Mouse (Mus musculus) liver, postnatal 0 days (tissue): ENCODE results near the gene Ptges2. TPM values are rescaled to one million over a fixed set of nuclear protein-coding genes. Genes with fewer than 3 reads are reported as not detected.

Experiments
- ATAC-seq: fragments of 200-750 bp; cut with Nextera tagmentation; 2 replicates; pipeline ENCODE4 v1.8.0; 2017; ENCODE audit warnings: mild to moderate bottlenecking, moderate library complexity
- DNase-seq: peaks from one replicate; pipeline ENCODE4 v3.0.0-alpha.2; 2016
- H3K27ac ChIP-seq: fragments of 300-500 bp; sonication (generic); 2 replicates; pipeline ENCODE4 v1.5.1; 2014; ENCODE audit warnings: antibody characterized with exemption, moderate library complexity, mild to moderate bottlenecking, low read depth
- H3K27me3 ChIP-seq: fragments of 300-500 bp; sonication (generic); 2 replicates; pipeline ENCODE4 v1.6.1; 2014; ENCODE audit warnings: low read length, control low read depth, mixed read lengths; ENCODE audit not compliant: insufficient read depth
- H3K36me3 ChIP-seq: fragments of 300-500 bp; sonication (generic); replicated peaks from 2 replicates; pipeline ENCODE4 v1.6.1; 2014; ENCODE audit warnings: mild to moderate bottlenecking, control low read depth, low read length, moderate library complexity, mixed read lengths; ENCODE audit not compliant: insufficient read depth
- H3K4me1 ChIP-seq: fragments of 300-500 bp; sonication (generic); 2 replicates; pipeline ENCODE4 v1.6.1; 2014; ENCODE audit warnings: antibody characterized with exemption, mild to moderate bottlenecking, control low read depth; ENCODE audit not compliant: insufficient read depth
- H3K4me2 ChIP-seq: fragments of 300-500 bp; sonication (generic); 2 replicates; pipeline ENCODE4 v1.6.1; 2014; ENCODE audit warnings: low read depth, mild to moderate bottlenecking, low read length, moderate library complexity, mixed read lengths
- H3K4me3 ChIP-seq: fragments of 300-500 bp; sonication (generic); 2 replicates; pipeline ENCODE4 v1.5.1; 2014; ENCODE audit warnings: low read depth, low read length
- H3K9ac ChIP-seq: fragments of 300-500 bp; sonication (generic); replicated peaks from 2 replicates; pipeline ENCODE4 v1.6.1; 2014; ENCODE audit warnings: mild to moderate bottlenecking, moderate library complexity
- H3K9me3 ChIP-seq: fragments of 300-500 bp; sonication (generic); 2 replicates; pipeline ENCODE4 v1.6.1; 2016; ENCODE audit warnings: mild to moderate bottlenecking, control low read depth, low read length, mixed read lengths
- CTCF ChIP-seq: sonication (generic); IDR thresholded peaks from 2 replicates; pipeline ENCODE4 v1.5.1; 2016; ENCODE audit warnings: antibody characterized with exemption, low read depth
- EP300 ChIP-seq: IDR thresholded peaks from 2 replicates; pipeline ENCODE4 v1.6.1; 2016; ENCODE audit warnings: antibody characterized with exemption, low read depth, mild to moderate bottlenecking
- WGBS: fragments of 180-500 bp; shearing (Covaris S2); extraction: QIAGEN DNeasy Blood & Tissue Kit; methylation state at CpG from one replicate; pipeline ENCODE4 v1.1.7; 2014; ENCODE audit not compliant: insufficient replicate concordance; 5-methylcytosine and 5-hydroxymethylcytosine counted together
- polyA plus RNA-seq: library from polyadenylated mRNA; unstranded; fragments of >200 nt; fragmentation: Nextera tagmentation; extraction: Ambion mirVana; gene quantifications from 2 replicates; pipeline ENCODE4 v1.2.1, GENCODE M21; 2015

Ptges2 gene
- polyA plus RNA-seq, 1 experiment from 2014 or later = 13.8 TPM

- Histone ChIP-seq H3K27ac (peak overlapping the region; percentile 55; the same call in 1 of the 2 replicates), H3K27me3 (no peaks in the 10 kb centered on the region), H3K4me2 (no peak overlapping the region), H3K4me1 (peaks cover 47% of the 10 kb centered on the region), H3K9me3 (no peaks in the 10 kb centered on the region), H3K9ac (no peak overlapping the region), H3K36me3 (peaks cover 7% of the 10 kb centered on the region; the same call in 1 of the 2 replicates), H3K4me3 (no peak overlapping the region)
- no peak for DNase-seq
- WGBS = 58% methylated on average over 2 of the region's 2 CpGs
- TF ChIP-seq EP300 (no peak), CTCF (no peak)
- no peak for ATAC-seq
Observed at GRCm38 (mm10) chr2:32440164-32440563, 44.5 kb downstream of the Ptges2 start.

- no peak overlapping the region; the same call in 1 of the 2 replicates for H3K9ac ChIP-seq
- no peaks in the 10 kb centered on the region for H3K9me3 ChIP-seq
- 56% methylated on average over 1 of the region's 1 CpGs for WGBS
- H3K4me3 ChIP-seq = no peak overlapping the region
- H3K27ac ChIP-seq = peak overlapping the region; percentile 55
- peaks cover 50% of the 10 kb centered on the region for H3K4me1 ChIP-seq
- ATAC-seq (peak; percentile 70), DNase-seq (no peak)
- H3K36me3 ChIP-seq = peaks cover 9% of the 10 kb centered on the region; the same call in 1 of the 2 replicates
- H3K27me3 ChIP-seq = no peaks in the 10 kb centered on the region
- H3K4me2 ChIP-seq = no peak overlapping the region
- no peak for TF ChIP-seq EP300
- TF ChIP-seq CTCF = no peak
Observed at GRCm38 (mm10) chr2:32440632-32441031, 44.9 kb downstream of the Ptges2 start.

- no peak for TF ChIP-seq EP300
- no peak for TF ChIP-seq CTCF
- no peak overlapping the region for H3K4me2 ChIP-seq
- H3K27ac ChIP-seq = 0 out of 2 replicates have a peak overlapping the region, but pooled peaks have one; percentile 9
- H3K9me3 ChIP-seq = no peaks in the 10 kb centered on the region
- ATAC-seq (no peak), DNase-seq (no peak)
- no peak overlapping the region for H3K9ac ChIP-seq
- no peaks in the 10 kb centered on the region for H3K27me3 ChIP-seq
- H3K36me3 ChIP-seq = peaks cover 12% of the 10 kb centered on the region; the same call in 1 of the 2 replicates
- H3K4me1 ChIP-seq = peaks cover 49% of the 10 kb centered on the region
- no peak overlapping the region for H3K4me3 ChIP-seq
- 91% methylated on average over 2 of the region's 2 CpGs for WGBS
Observed at GRCm38 (mm10) chr2:32441550-32441949, 45.9 kb downstream of the Ptges2 start.

DNA sequence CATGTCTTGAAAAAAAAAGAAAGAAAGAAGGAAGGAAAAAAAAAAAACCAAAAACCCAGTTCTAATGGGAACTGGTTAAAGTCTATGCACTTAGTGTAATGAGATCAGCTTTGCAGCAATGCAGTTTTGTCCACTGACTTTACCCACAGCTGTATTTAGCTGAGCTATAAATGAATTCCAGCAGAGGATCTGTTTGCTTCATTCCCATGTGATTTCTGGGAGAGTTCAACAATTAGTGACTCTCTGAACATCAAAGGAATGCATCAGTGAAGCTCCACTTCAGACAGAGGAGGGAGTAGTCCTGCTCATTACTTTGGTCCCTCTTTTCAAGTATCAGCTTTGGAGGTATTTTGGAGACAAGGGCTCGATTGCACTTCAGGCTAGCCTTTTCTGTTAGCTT is 49.8 kb downstream of the Ptges2 start:
- H3K27me3 ChIP-seq = no peaks in the 10 kb centered on the region
- H3K27ac ChIP-seq = no peak overlapping the region
- no peak overlapping the region for H3K4me3 ChIP-seq
- peaks cover 59% of the 10 kb centered on the region for H3K4me1 ChIP-seq
- WGBS = 57% methylated on average over 1 of the region's 1 CpGs
- H3K9me3 ChIP-seq = no peaks in the 10 kb centered on the region
- no peak overlapping the region for H3K4me2 ChIP-seq
- TF ChIP-seq EP300 = no peak
- no peak for TF ChIP-seq CTCF
- DNase-seq (no peak), ATAC-seq (no peak)
- H3K9ac ChIP-seq = no peak overlapping the region
- peaks cover 12% of the 10 kb centered on the region; the same call in 1 of the 2 replicates for H3K36me3 ChIP-seq

DNA sequence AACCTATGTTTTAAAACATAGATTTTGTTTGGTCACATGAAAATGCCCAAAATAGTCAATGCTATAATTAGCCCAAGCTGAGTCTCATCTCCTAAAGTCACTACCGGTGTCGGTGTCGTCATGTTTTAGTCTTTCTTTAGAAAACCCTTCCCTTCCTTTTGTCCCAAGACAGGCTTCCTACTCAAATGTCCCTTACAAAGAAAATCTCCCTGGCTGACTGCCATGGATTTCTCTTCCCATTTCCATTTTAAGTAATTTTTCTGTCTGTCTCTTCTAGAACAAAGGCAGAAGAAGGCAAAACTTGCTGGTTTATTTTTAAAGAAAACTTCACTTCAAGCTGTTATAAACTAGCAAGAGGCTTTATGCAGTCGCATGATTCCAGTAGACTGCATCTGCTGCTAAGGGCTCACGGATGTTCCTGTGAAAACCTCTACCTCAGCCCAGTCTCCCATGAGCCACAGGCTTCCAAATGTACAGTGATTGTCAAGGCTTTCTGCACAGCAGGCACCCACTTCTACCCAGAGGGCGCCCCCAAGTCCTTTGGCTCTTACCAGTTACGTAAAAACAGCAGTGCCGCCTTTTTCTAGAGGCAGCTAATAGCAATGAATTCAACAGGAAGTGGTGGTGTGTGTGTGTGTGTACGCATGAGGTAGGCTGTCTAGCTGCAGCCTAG is 51.7 kb downstream of the Ptges2 start:
- TF ChIP-seq CTCF (peak; percentile 22; the same call in 1 of the 2 replicates), EP300 (peak; percentile 14; the same call in 1 of the 2 replicates)
- Histone ChIP-seq H3K4me2 (peak overlapping the region; percentile 8), H3K4me1 (peaks cover 46% of the 10 kb centered on the region), H3K9ac (no peak overlapping the region), H3K36me3 (peaks cover 12% of the 10 kb centered on the region; the same call in 1 of the 2 replicates), H3K27ac (peak overlapping the region; percentile 29), H3K27me3 (no peaks in the 10 kb centered on the region), H3K4me3 (no peak overlapping the region), H3K9me3 (no peaks in the 10 kb centered on the region)
- peak; percentile 36 for DNase-seq
- no peak for ATAC-seq
- WGBS = 29% methylated on average over 9 of the region's 9 CpGs

- Histone ChIP-seq H3K27ac (peak overlapping the region; percentile 55), H3K4me2 (peak overlapping the region; percentile 10; the same call in 1 of the 2 replicates), H3K27me3 (no peaks in the 10 kb centered on the region), H3K9ac (peak overlapping the region; percentile 17; the same call in 1 of the 2 replicates), H3K9me3 (no peaks in the 10 kb centered on the region), H3K4me1 (peaks cover 52% of the 10 kb centered on the region), H3K36me3 (peaks cover 12% of the 10 kb centered on the region; the same call in 1 of the 2 replicates), H3K4me3 (no peak overlapping the region)
- no peak for DNase-seq
- TF ChIP-seq EP300 (no peak), CTCF (no peak)
- 73% methylated on average over 1 of the region's 1 CpGs for WGBS
- ATAC-seq = no peak
Observed at GRCm38 (mm10) chr2:32448480-32448879, 52.8 kb downstream of the Ptges2 start.
